Mouse (Mus musculus): ENCODE results near the gene Kcnma1.

Kcnma1 gene

GRCm38 (mm10) chr14:23957270-23957669 lies 57.0 kb downstream of the Kcnma1 start:
- DNase-seq: no peak

- DNase-seq: no peak
Measured at GRCm38 (mm10) chr14:23943876-23944275, 70.4 kb downstream of the Kcnma1 start.

- DNase-seq: no peak
Measured at GRCm38 (mm10) chr14:23943152-23943551, 71.1 kb downstream of the Kcnma1 start.

- no peak for DNase-seq
Measured at GRCm38 (mm10) chr14:23942103-23942502, 72.2 kb downstream of the Kcnma1 start.

GRCm38 (mm10) chr14:23935016-23935415 lies 79.3 kb downstream of the Kcnma1 start:
- no peak for DNase-seq

- DNase-seq: no peak
Measured at GRCm38 (mm10) chr14:23931671-23932071, 82.6 kb downstream of the Kcnma1 start.

- DNase-seq: no peak
Measured at GRCm38 (mm10) chr14:23929168-23929567, 85.1 kb downstream of the Kcnma1 start.

- DNase-seq: no peak
Measured at GRCm38 (mm10) chr14:23923356-23923755, 90.9 kb downstream of the Kcnma1 start.

- no peak for DNase-seq
Measured at GRCm38 (mm10) chr14:23922755-23923154, 91.5 kb downstream of the Kcnma1 start.

GRCm38 (mm10) chr14:23911108-23911629 lies 103.1 kb downstream of the Kcnma1 start:
- no peak for DNase-seq

GRCm38 (mm10) chr14:23908564-23908963 lies 105.7 kb downstream of the Kcnma1 start:
- DNase-seq: no peak

GRCm38 (mm10) chr14:23902636-23903279 lies 111.5 kb downstream of the Kcnma1 start:
- no peak for DNase-seq

GRCm38 (mm10) chr14:23899462-23899861 lies 114.8 kb downstream of the Kcnma1 start:
- no peak for DNase-seq

- DNase-seq: no peak
Measured at GRCm38 (mm10) chr14:23897815-23898214, 116.5 kb downstream of the Kcnma1 start.

GRCm38 (mm10) chr14:23896036-23896435 lies 118.3 kb downstream of the Kcnma1 start:
- DNase-seq: no peak

- no peak for DNase-seq
Measured at GRCm38 (mm10) chr14:23886112-23886511, 128.2 kb downstream of the Kcnma1 start.

- DNase-seq: no peak
Measured at GRCm38 (mm10) chr14:23885539-23885938, 128.8 kb downstream of the Kcnma1 start.

- DNase-seq: no peak
Measured at GRCm38 (mm10) chr14:23885071-23885470, 129.2 kb downstream of the Kcnma1 start.

- no peak for DNase-seq
Measured at GRCm38 (mm10) chr14:23882001-23882400, 132.3 kb downstream of the Kcnma1 start.

- no peak for DNase-seq
Measured at GRCm38 (mm10) chr14:23879331-23879730, 135.0 kb downstream of the Kcnma1 start.

- no peak for DNase-seq
Measured at GRCm38 (mm10) chr14:23877561-23877960, 136.7 kb downstream of the Kcnma1 start.

- no peak for DNase-seq
Measured at GRCm38 (mm10) chr14:23874545-23874944, 139.7 kb downstream of the Kcnma1 start.

- no peak for DNase-seq
Measured at GRCm38 (mm10) chr14:23857034-23857433, 157.3 kb downstream of the Kcnma1 start.

GRCm38 (mm10) chr14:23854946-23855345 lies 159.3 kb downstream of the Kcnma1 start:
- DNase-seq: no peak

GRCm38 (mm10) chr14:23848529-23849141 lies 165.7 kb downstream of the Kcnma1 start:
- peak; percentile 33 for DNase-seq
